In the genomic region with DNA sequence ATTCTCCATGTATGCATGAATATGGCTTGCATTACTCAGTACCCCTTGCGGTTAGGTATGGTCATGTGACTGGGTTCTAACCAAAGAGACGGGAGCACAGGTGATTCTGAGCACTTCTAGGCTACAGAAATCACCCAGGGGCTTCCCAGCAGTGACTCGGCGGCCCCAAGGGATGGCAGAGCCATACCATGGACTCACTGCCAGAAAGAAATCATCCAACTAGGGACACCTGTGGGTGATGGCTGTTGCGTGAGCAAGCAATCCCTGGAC, we compare ENCODE assay signal across 21 mouse cellular contexts.
DNase-seq lines count a peak whose midpoint lies in the region; ATAC-seq and TF ChIP-seq lines count a peak whose summit lies in the region.
"Had no signal": no experiment of that assay in that cellular context is flagged by ENCODE, and none has a peak within 500 bp of the region (broad histone marks: within the 10 kb centered on the region; RNA-seq: fewer than 3 reads in every experiment).

No protein-coding gene starts in this region.

- ATAC-seq in forebrain, embryonic 16.5 days, result 0 out of 2 replicates have a peak, but pooled peaks have one; percentile 8
- no peak for ATAC-seq in forebrain, embryonic 15.5 days (replicated peaks)
- ATAC-seq in midbrain, embryonic 14.5 days (ENCODE audit: low FRiP score, low TSS enrichment), result no peak
- no peak for ATAC-seq in hindbrain, embryonic 15.5 days (ENCODE audit: low FRiP score, low read depth)
- ATAC-seq: CD4-positive, CD25-positive, alpha-beta regulatory T cell, adult 4 months; inflammation-experienced regulatory T-cells, adult 6 months; intestine, postnatal 0 days had no signal

- H3K79me2 ChIP-seq in CH12.LX (replicated peaks; ENCODE audit: control insufficient read depth, extremely low read depth, insufficient read depth, poor library complexity, severe bottlenecking), result no peaks in the 10 kb centered on the region

- no peak for TF ChIP-seq RAD21 in CH12.LX (IDR thresholded peaks at IDR 0.05; ENCODE audit: low read depth, low read length)

- DNase-seq in midbrain, embryonic 14.5 days, result no peak
- no peak for DNase-seq in midbrain, embryonic 10.5 days (ENCODE audit: low spot score)
- DNase-seq in CH12.LX (ENCODE audit: extremely low read depth), result peak; percentile 41
- DNase-seq in lung, postnatal 4 days, result no peak
- DNase-seq in layer of hippocampus, postnatal 10 days (ENCODE audit: low spot score in 2 of 2), result no peak
- DNase-seq: adrenal gland, postnatal 10 days; cerebellum, adult 11 months; cerebellum, adult 8-10 months; embryo, embryonic 11 days; gastrocnemius, postnatal 36 days; heart, adult 11 months; heart, postnatal 4 days had no signal

- TF ChIP-seq CTCF in CH12.LX (conservative IDR thresholded peaks at IDR 0.05 in 1 of 2, IDR thresholded peaks at IDR 0.05 in 1 of 2; ENCODE audit: low read depth in 2 of 2, low read length in 2 of 2), result no peak

- H3K9me3 ChIP-seq in forebrain, embryonic 16.5 days (ENCODE audit: control insufficient read depth, low read length), result no peaks in the 10 kb centered on the region
- no peaks in the 10 kb centered on the region for H3K9me3 ChIP-seq in forebrain, embryonic 15.5 days
- no peaks in the 10 kb centered on the region for H3K9me3 ChIP-seq in midbrain, embryonic 14.5 days (ENCODE audit: control insufficient read depth, low read length)
- H3K9me3 ChIP-seq in midbrain, embryonic 10.5 days (replicated peaks), result peaks cover 8% of the 10 kb centered on the region; the same call in 1 of the 2 replicates
- H3K9me3 ChIP-seq in CH12.LX (replicated peaks; ENCODE audit: low read length), result no peaks in the 10 kb centered on the region
- H3K9me3 ChIP-seq in hindbrain, embryonic 15.5 days, result no peaks in the 10 kb centered on the region
- H3K9me3 ChIP-seq: embryonic facial prominence, embryonic 15.5 days had no signal

- H3K36me3 ChIP-seq in forebrain, embryonic 16.5 days (ENCODE audit: control insufficient read depth, insufficient read depth), result no peaks in the 10 kb centered on the region
- no peaks in the 10 kb centered on the region for H3K36me3 ChIP-seq in forebrain, embryonic 15.5 days
- no peaks in the 10 kb centered on the region for H3K36me3 ChIP-seq in midbrain, embryonic 14.5 days (ENCODE audit: control insufficient read depth, insufficient read depth, low read length)
- peaks cover 60% of the 10 kb centered on the region for H3K36me3 ChIP-seq in midbrain, embryonic 10.5 days
- H3K36me3 ChIP-seq in CH12.LX (replicated peaks in 1 of 2; ENCODE audit: control insufficient read depth in 1 of 2, insufficient read depth in 1 of 2, low read length in 1 of 2), result no peaks in the 10 kb centered on the region
- no peaks in the 10 kb centered on the region for H3K36me3 ChIP-seq in hindbrain, embryonic 15.5 days
- H3K36me3 ChIP-seq: embryonic facial prominence, embryonic 15.5 days had no signal

- no peak overlapping the region for H3K27ac ChIP-seq in forebrain, embryonic 16.5 days (ENCODE audit: low read length)
- no peak overlapping the region for H3K27ac ChIP-seq in forebrain, embryonic 15.5 days (replicated peaks)
- H3K27ac ChIP-seq in midbrain, embryonic 14.5 days (replicated peaks; ENCODE audit: low read depth, low read length), result peak overlapping the region; percentile 72; the same call in 1 of the 2 replicates
- no peak overlapping the region for H3K27ac ChIP-seq in midbrain, embryonic 10.5 days (replicated peaks)
- H3K27ac ChIP-seq in CH12.LX (ENCODE audit: insufficient read depth, low read depth), result no peak overlapping the region
- peak overlapping the region; percentile 50; the same call in 1 of the 2 replicates for H3K27ac ChIP-seq in hindbrain, embryonic 15.5 days (replicated peaks)
- H3K27ac ChIP-seq: embryonic facial prominence, embryonic 15.5 days; heart, embryonic 13.5 days had no signal

- TF ChIP-seq EP300 in CH12.LX (IDR thresholded peaks at IDR 0.05; ENCODE audit: low read length), result no peak

- TF ChIP-seq POLR2A in CH12.LX (IDR thresholded peaks at IDR 0.05; ENCODE audit: low read depth, low read length), result no peak

- no peaks in the 10 kb centered on the region for H3K27me3 ChIP-seq in forebrain, embryonic 16.5 days (replicated peaks; ENCODE audit: control insufficient read depth, insufficient read depth, low read length)
- H3K27me3 ChIP-seq in forebrain, embryonic 15.5 days, result no peaks in the 10 kb centered on the region
- H3K27me3 ChIP-seq in midbrain, embryonic 14.5 days (ENCODE audit: control insufficient read depth, insufficient read depth, low read length), result no peaks in the 10 kb centered on the region; the same call in none of the 2 replicates
- peaks cover 79% of the 10 kb centered on the region for H3K27me3 ChIP-seq in midbrain, embryonic 10.5 days (ENCODE audit: low read depth, poor library complexity, severe bottlenecking)
- no peaks in the 10 kb centered on the region for H3K27me3 ChIP-seq in CH12.LX (replicated peaks)
- peaks cover 9% of the 10 kb centered on the region; the same call in 1 of the 2 replicates for H3K27me3 ChIP-seq in hindbrain, embryonic 15.5 days
- H3K27me3 ChIP-seq: embryonic facial prominence, embryonic 15.5 days; heart, embryonic 13.5 days had no signal

- in situ Hi-C loops in CH12.LX (cut with MboI; ENCODE audit: low pct_ligation_motif_present, low pct_unique_long_range_greater_than_20kb, low sequenced_read_pairs), result no loop called here

- dilution Hi-C loops in CH12.LX (cut with MboI; ENCODE audit: extremely low pct_ligation_motif_present, extremely low pct_unique_long_range_greater_than_20kb, low sequenced_read_pairs), result no loop called here

- no peak overlapping the region for H3K4me3 ChIP-seq in forebrain, embryonic 16.5 days (replicated peaks; ENCODE audit: low read length)
- no peak overlapping the region for H3K4me3 ChIP-seq in forebrain, embryonic 15.5 days
- no peak overlapping the region for H3K4me3 ChIP-seq in midbrain, embryonic 14.5 days (replicated peaks; ENCODE audit: low read depth, low read length)
- H3K4me3 ChIP-seq in midbrain, embryonic 10.5 days, result no peak overlapping the region
- H3K4me3 ChIP-seq in CH12.LX (replicated peaks in 1 of 3; ENCODE audit: low read depth in 2 of 3, low read length in 2 of 3, poor library complexity in 1 of 3), result no peak overlapping the region
- H3K4me3 ChIP-seq in hindbrain, embryonic 15.5 days, result no peak overlapping the region
- H3K4me3 ChIP-seq: embryonic facial prominence, embryonic 15.5 days; erythroblast, embryonic 14.5 days; heart, embryonic 13.5 days had no signal

- no peak overlapping the region for H3K4me2 ChIP-seq in forebrain, embryonic 16.5 days (ENCODE audit: low read length)
- no peak overlapping the region for H3K4me2 ChIP-seq in forebrain, embryonic 15.5 days (replicated peaks)
- H3K4me2 ChIP-seq in midbrain, embryonic 14.5 days (ENCODE audit: low read length), result no peak overlapping the region; the same call in 1 of the 2 replicates
- H3K4me2 ChIP-seq in CH12.LX (ENCODE audit: insufficient read depth, low read depth, poor library complexity, severe bottlenecking), result no peak overlapping the region
- no peak overlapping the region for H3K4me2 ChIP-seq in hindbrain, embryonic 15.5 days
- H3K4me2 ChIP-seq: embryonic facial prominence, embryonic 15.5 days; heart, embryonic 13.5 days had no signal

- H3K9ac ChIP-seq in forebrain, embryonic 16.5 days (replicated peaks; ENCODE audit: low read depth, low read length), result no peak overlapping the region
- no peak overlapping the region for H3K9ac ChIP-seq in forebrain, embryonic 15.5 days (replicated peaks)
- no peak overlapping the region for H3K9ac ChIP-seq in midbrain, embryonic 14.5 days (replicated peaks; ENCODE audit: low read length)
- no peak overlapping the region for H3K9ac ChIP-seq in CH12.LX (ENCODE audit: insufficient read depth, low read depth)
- H3K9ac ChIP-seq in hindbrain, embryonic 15.5 days, result no peak overlapping the region
- H3K9ac ChIP-seq: embryonic facial prominence, embryonic 15.5 days; heart, embryonic 13.5 days had no signal

- 76% methylated on average over 5 of the region's 5 CpGs for WGBS in forebrain, embryonic 16.5 days
- WGBS in forebrain, embryonic 15.5 days, result 90% methylated on average over 5 of the region's 5 CpGs
- 83% methylated on average over 5 of the region's 5 CpGs for WGBS in midbrain, embryonic 14.5 days
- 89% methylated on average over 5 of the region's 5 CpGs for WGBS in midbrain, embryonic 10.5 days
- WGBS in hindbrain, embryonic 15.5 days, result 75% methylated on average over 5 of the region's 5 CpGs

- H3K4me1 ChIP-seq in forebrain, embryonic 16.5 days (replicated peaks; ENCODE audit: control insufficient read depth, insufficient read depth, low read length), result peaks cover 8% of the 10 kb centered on the region
- peaks cover 12% of the 10 kb centered on the region for H3K4me1 ChIP-seq in forebrain, embryonic 15.5 days
- H3K4me1 ChIP-seq in midbrain, embryonic 14.5 days (ENCODE audit: control insufficient read depth, insufficient read depth, low read length), result peaks cover 14% of the 10 kb centered on the region; the same call in 1 of the 2 replicates
- peaks cover 53% of the 10 kb centered on the region for H3K4me1 ChIP-seq in midbrain, embryonic 10.5 days
- peaks cover 6 to 21% of the 10 kb centered on the region in 2 experiments; a peak in 2 of 4 replicates for H3K4me1 ChIP-seq in CH12.LX (ENCODE audit: control insufficient read depth in 1 of 2, insufficient read depth in 2 of 2)
- peaks cover 20% of the 10 kb centered on the region for H3K4me1 ChIP-seq in hindbrain, embryonic 15.5 days (replicated peaks)

TF ChIP-seq in CH12.LX, 34 proteins besides CTCF, POLR2A, EP300 and RAD21:
- TF ChIP-seq SIN3A (IDR thresholded peaks at IDR 0.05; ENCODE audit: low read length), result no peak
- TF ChIP-seq JUN (IDR thresholded peaks at IDR 0.05; ENCODE audit: insufficient read depth, low read depth, low read length), result no peak
- peak; percentile 57 for TF ChIP-seq USF2 (conservative IDR thresholded peaks at IDR 0.05; ENCODE audit: low read depth, low read length)
- TF ChIP-seq BHLHE40 (IDR thresholded peaks at IDR 0.05; ENCODE audit: low read depth, low read length), result peak; percentile 57
- peak; percentile 55 for TF ChIP-seq ETS1 (conservative IDR thresholded peaks at IDR 0.05; ENCODE audit: low read depth, low read length)
- TF ChIP-seq USF1 (IDR thresholded peaks at IDR 0.05; ENCODE audit: low read depth, low read length), result peak; percentile 58
- TF ChIP-seq CHD1 (IDR thresholded peaks at IDR 0.05; ENCODE audit: low read depth, low read length), result no peak

Comparison
In these comparisons a context has a peak if more than half of its experiments do, and no peak if none do; other contexts are left out.
1. H3K27ac ChIP-seq: peak in midbrain, embryonic 14.5 days (single experiment) and hindbrain, embryonic 15.5 days (single experiment); none in forebrain, embryonic 16.5 days (single experiment), forebrain, embryonic 15.5 days (single experiment), midbrain, embryonic 10.5 days (single experiment) and CH12.LX (single experiment).